ENCODE assay signal across 20 mouse cellular contexts in genomic region chr14:41104853-41105444, GRCm38 (mm10). TPM values are rescaled to one million over a fixed set of nuclear protein-coding genes. Genes with fewer than 3 reads are reported as not detected.
A peak's percentile ranks its signal among the peaks of the same experiment; 100 is the strongest.
DNase-seq lines count a peak whose midpoint lies in the region; ATAC-seq lines count a peak whose summit lies in the region.
"Had no signal": no experiment of that assay in that cellular context is flagged by ENCODE, and none has a peak within 500 bp of the region (broad histone marks: within the 10 kb centered on the region; RNA-seq: fewer than 3 reads in every experiment).

Gene Mat1a (plus strand): TSS chr14:41105035.

- H3K9ac ChIP-seq in liver, embryonic 13.5 days: no peak within 1 kb of the TSS
- H3K9ac ChIP-seq in hindbrain, embryonic 14.5 days: no peak within 1 kb of the TSS
- H3K9ac ChIP-seq: embryonic facial prominence, embryonic 15.5 days; kidney, embryonic 15.5 days had no signal

- peak; percentile 76 for ATAC-seq in liver, embryonic 13.5 days (ENCODE audit: low read depth)
- no peak for ATAC-seq in hindbrain, embryonic 14.5 days (ENCODE audit: low FRiP score)
- ATAC-seq: hindbrain, embryonic 16.5 days had no signal

- no peaks in the 10 kb centered on the region for H3K9me3 ChIP-seq in liver, embryonic 13.5 days (replicated peaks)
- no peaks in the 10 kb centered on the region for H3K9me3 ChIP-seq in hindbrain, embryonic 14.5 days (ENCODE audit: control insufficient read depth, low read length)
- H3K9me3 ChIP-seq: embryonic facial prominence, embryonic 15.5 days; G1E; kidney, embryonic 15.5 days had no signal

- no peaks in the 10 kb centered on the region for H3K27me3 ChIP-seq in liver, embryonic 13.5 days
- no peaks in the 10 kb centered on the region for H3K27me3 ChIP-seq in hindbrain, embryonic 14.5 days (ENCODE audit: control insufficient read depth, insufficient read depth, low read length)
- H3K27me3 ChIP-seq: embryonic facial prominence, embryonic 15.5 days; kidney, embryonic 15.5 days had no signal

- peak within 1 kb of the TSS; percentile 17; the same call in 1 of the 2 replicates for H3K4me2 ChIP-seq in liver, embryonic 13.5 days
- no peak within 1 kb of the TSS for H3K4me2 ChIP-seq in hindbrain, embryonic 14.5 days (replicated peaks)
- H3K4me2 ChIP-seq: embryonic facial prominence, embryonic 15.5 days; kidney, embryonic 15.5 days had no signal

- H3K27ac ChIP-seq in liver, embryonic 13.5 days: no peak within 1 kb of the TSS
- no peak within 1 kb of the TSS for H3K27ac ChIP-seq in hindbrain, embryonic 14.5 days
- H3K27ac ChIP-seq: embryonic facial prominence, embryonic 15.5 days; kidney, embryonic 15.5 days had no signal

- intact Hi-C loops in heart, postnatal 25 days (cut with DNase I): no loop called here

- WGBS in liver, embryonic 13.5 days (ENCODE audit: insufficient replicate concordance): 48% methylated on average over 10 of the region's 10 CpGs
- WGBS in hindbrain, embryonic 14.5 days: 78% methylated on average over 10 of the region's 10 CpGs

- no peak within 1 kb of the TSS for H3K4me3 ChIP-seq in liver, embryonic 13.5 days (replicated peaks)
- H3K4me3 ChIP-seq in hindbrain, embryonic 14.5 days (replicated peaks; ENCODE audit: low read length): no peak within 1 kb of the TSS
- H3K4me3 ChIP-seq: embryonic facial prominence, embryonic 15.5 days; kidney, embryonic 15.5 days had no signal

- H3K36me3 ChIP-seq in liver, embryonic 13.5 days: no peaks in the 10 kb centered on the region
- H3K36me3 ChIP-seq in hindbrain, embryonic 14.5 days (replicated peaks; ENCODE audit: control insufficient read depth, insufficient read depth): no peaks in the 10 kb centered on the region
- H3K36me3 ChIP-seq: embryonic facial prominence, embryonic 15.5 days; G1E; kidney, embryonic 15.5 days had no signal

- no peaks in the 10 kb centered on the region for H3K4me1 ChIP-seq in liver, embryonic 13.5 days (replicated peaks)
- H3K4me1 ChIP-seq in hindbrain, embryonic 14.5 days (replicated peaks; ENCODE audit: control insufficient read depth, insufficient read depth, low read length): no peaks in the 10 kb centered on the region
- H3K4me1 ChIP-seq: embryonic facial prominence, embryonic 15.5 days; kidney, embryonic 15.5 days had no signal

- peak; percentile 78 for DNase-seq in heart, adult 11 months
- DNase-seq in heart, postnatal 25 days (ENCODE audit: low spot score): no peak
- peak; percentile 4 for DNase-seq in NIH3T3 (ENCODE audit: low read depth)
- DNase-seq in liver, embryonic 13.5 days: no peak
- DNase-seq in lung, postnatal 10 days: peak; percentile 55
- no peak for DNase-seq in cerebellum, adult 18-20 months
- DNase-seq in cerebellum, adult 9-10 months: no peak
- no peak for DNase-seq in hindbrain, embryonic 14.5 days (ENCODE audit: low spot score)
- DNase-seq: B cell, adult 2 months; gastrocnemius, postnatal 14 days; layer of hippocampus, adult 9-11 months; right cerebral cortex, postnatal 25 days; thymus, postnatal 36 days had no signal

RNA-seq across cellular contexts. Expression of gene Mat1a, which starts in this region (rescaled TPM):
- total RNA-seq in heart, postnatal 25 days (2021): not detected
- polyA plus RNA-seq in liver, embryonic 13.5 days (2015; fragmentation: Nextera tagmentation; extraction: Ambion mirVana): 4.5 and 4.9 TPM in 2 replicates
- polyA plus RNA-seq in hindbrain, embryonic 14.5 days (2014; fragmentation: Nextera tagmentation; extraction: Ambion mirVana): not detected in 2 replicates
- total RNA-seq: gastrocnemius, postnatal 14 days; left cerebral cortex, postnatal 25 days; megakaryocyte, adult 5-6 weeks; monocyte, adult 5-6 weeks had no signal
- polyA plus RNA-seq: embryonic facial prominence, embryonic 15.5 days; G1E; hindbrain, embryonic 16.5 days had no signal

Comparison
In these comparisons a context has a peak if more than half of its experiments do, and no peak if none do; other contexts are left out.
1. DNase-seq: peak in heart, adult 11 months (single experiment), NIH3T3 (single experiment) and lung, postnatal 10 days (single experiment); none in heart, postnatal 25 days (single experiment), liver, embryonic 13.5 days (single experiment), cerebellum, adult 18-20 months (0 of 2), cerebellum, adult 9-10 months (single experiment) and hindbrain, embryonic 14.5 days (single experiment).